Mouse (Mus musculus) lung, adult 2 months (tissue): ENCODE results near the gene Fads6.

Experiments used
- CTCF ChIP-seq: fragments of 200-500 bp; IDR thresholded peaks from 2 replicates; pipeline ENCODE4 v1.5.1; 2011; ENCODE audit warnings: mild to moderate bottlenecking, low read length, control low read depth; ENCODE audit not compliant: insufficient read depth
- POLR2A ChIP-seq: fragments of 200-500 bp; IDR thresholded peaks from 2 replicates; pipeline ENCODE4 v1.6.1; 2011; ENCODE audit warnings: low read depth, mild to moderate bottlenecking, control low read depth, low read length, borderline replicate concordance; ENCODE audit errors: extremely low read depth

- TF ChIP-seq CTCF (no peak), POLR2A (no peak)
These were observed 31.1 kb downstream of the Fads6 start for GRCm38 (mm10) chr11:115266400-115266778.
